Mouse (Mus musculus) gastrocnemius, postnatal 10 days (tissue): ENCODE measurements around the gene Psmb3. TPM values are rescaled to one million over a fixed set of nuclear protein-coding genes. Genes with fewer than 3 reads are reported as not detected.
"Not testable (repeated sequence)": the region's sequence is repeated elsewhere in the genome, so short reads cannot be mapped to it uniquely, and the experiment has no call there.

Experiments
- DNase-seq: peaks from one replicate; pipeline ENCODE4 v3.0.0; 2021; ENCODE audit warnings: mixed read lengths
- total RNA-seq, 2 experiments: library from RNA; stranded (reverse); gene quantifications; 2 replicates each; pipeline ENCODE4 v1.2.3; 2021

Gene Psmb3
- total RNA-seq, 2 experiments from 2014 or later: 174 to 190 TPM

DNA sequence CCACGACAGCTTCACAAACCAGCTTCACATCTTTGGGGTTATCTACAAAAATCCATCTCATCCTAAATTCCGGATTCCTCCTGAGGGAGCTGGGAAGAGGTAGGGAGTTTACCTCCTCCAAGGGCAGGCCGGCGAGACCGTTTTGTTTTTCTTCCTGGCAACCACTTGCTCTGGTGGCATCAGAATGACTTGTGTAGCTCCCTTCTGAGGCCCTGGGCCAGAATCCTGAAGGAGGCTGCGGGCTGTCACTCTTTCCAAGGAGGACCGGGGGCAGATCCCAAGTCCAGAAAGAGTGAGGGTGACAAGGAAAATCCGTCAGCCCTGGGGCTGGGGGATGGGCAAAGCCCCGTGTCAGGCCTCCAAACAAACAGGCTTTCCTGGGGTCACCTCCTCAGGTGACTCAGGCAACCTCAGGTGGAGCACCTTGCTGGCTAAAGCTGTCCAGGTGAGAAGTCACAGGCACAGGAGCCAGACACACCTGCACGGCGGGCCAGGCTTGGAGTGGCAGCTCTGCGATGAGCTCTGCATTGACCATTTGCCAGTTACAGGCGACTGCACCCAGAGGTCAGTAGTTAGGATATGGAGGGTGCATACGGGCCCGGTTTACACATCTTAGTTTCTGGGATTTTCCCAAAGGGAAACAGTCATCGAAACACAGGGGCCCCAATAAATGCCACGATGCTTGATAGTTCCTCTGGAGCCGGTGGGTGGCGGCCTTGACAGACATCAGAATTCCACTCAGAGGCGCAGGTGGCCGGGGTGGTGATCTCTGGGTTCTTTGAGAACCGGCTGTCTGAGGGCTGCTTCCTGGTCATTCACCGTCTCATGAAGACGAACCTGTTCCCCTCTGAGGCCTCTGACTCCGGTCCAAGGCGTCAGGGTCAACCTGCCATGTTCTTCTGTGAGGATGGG is 14.4 kb downstream of the Psmb3 start:
- DNase-seq: no peak

DNA sequence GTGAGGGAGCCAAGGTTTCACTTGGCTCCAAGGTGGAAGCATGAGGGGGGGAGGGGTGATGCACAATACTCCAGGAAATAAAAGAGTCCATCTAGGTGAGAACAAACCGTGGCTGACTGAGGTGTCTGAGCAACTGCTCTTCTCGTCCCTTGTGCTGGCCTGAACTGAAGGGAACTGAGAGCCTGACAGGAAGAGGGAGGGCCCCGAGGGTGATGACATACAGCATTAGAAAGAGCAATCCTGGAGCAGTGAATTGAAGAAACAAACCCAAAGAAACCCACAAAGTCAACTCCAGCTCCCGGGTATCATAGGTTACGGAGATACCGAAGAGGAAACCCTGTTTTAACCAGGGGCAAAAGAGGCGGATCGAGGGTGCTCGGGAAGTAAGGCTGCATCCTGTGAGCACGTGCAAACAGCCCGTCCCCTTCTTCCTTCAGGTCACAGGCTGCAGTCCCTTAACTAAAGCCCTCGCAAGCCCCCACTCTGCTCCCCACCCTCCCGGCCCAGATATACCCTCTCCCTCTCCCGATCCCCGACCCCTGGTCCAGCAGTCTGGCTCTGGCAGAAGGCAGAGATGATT is 15.2 kb downstream of the Psmb3 start:
- DNase-seq: no peak

DNA sequence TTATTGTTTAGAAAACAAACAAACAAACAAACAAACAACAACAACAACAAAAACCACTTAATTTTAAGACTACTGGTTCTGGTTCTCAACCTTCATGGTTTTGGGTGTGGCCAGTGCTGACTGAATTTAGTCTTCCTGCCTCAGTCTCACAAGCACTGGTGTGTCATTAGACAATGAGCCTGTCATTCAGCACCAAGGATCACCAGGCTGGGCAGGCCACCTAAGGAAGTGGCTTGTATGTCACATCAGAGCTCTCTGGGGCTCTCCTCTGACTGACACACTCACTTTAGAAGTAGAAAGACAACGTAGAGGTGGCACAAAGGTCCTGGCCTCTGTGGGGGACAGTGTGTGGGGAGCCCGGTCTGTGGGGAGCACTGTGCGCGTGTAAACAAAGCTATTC is 15.8 kb downstream of the Psmb3 start:
- no peak for DNase-seq

DNA sequence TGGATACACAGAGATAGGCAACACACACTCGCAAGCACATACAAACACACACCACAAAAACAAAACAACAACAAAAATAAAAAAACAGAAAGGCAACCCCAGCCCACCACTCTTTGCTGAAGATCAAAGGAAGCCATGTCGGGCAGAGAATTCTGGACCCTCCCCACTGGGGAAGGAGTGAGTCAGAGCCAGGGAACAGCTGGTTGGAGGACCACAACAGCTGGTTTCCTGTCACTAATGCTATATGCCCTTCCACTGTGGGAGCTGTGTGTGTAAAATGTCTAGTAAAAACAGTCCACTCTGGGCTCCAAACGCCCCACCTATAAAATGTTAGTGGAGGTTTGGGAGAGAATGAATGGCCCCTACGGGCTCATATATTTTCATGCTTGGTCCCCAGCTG is 18.1 kb downstream of the Psmb3 start:
- no peak for DNase-seq

DNA sequence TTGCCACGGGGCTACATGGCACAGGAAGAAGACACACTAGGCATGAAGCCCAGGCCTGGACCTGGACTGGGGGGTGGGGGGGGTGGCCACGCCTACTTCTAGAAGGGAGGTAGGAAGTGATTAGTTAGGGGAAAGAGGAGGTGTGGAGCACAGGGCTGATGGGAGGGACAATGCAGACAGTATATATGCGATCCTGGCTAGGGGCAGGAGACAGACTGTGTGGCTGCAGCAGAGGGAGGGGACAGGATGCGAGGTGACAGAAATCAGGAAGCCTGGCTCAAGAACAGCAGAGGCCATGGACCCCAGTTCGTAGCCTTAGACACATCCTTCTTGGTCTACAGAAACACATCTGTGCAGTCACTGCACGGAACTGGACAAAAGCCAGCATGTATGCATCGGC is 20.5 kb downstream of the Psmb3 start:
- DNase-seq: no peak

DNA sequence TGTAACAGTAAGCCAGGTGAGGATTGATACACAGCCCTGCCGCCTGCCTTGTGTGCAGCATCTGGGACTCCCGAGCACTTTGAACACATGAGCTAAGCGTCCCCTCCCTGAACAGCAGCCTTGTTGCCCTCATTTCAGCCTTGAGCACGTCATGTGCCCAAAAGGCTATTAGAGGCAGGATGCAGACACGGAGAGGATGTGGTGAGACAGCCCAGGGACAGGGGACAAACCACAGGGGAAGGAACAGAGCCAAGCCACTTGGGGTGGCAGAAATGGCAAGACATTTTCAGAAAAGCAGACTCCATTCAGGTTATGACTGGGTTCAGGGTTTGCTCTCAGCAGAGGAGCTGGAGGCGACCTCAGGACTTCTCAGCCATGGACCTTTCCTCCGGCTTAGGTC is 25.1 kb downstream of the Psmb3 start:
- DNase-seq: no peak

DNA sequence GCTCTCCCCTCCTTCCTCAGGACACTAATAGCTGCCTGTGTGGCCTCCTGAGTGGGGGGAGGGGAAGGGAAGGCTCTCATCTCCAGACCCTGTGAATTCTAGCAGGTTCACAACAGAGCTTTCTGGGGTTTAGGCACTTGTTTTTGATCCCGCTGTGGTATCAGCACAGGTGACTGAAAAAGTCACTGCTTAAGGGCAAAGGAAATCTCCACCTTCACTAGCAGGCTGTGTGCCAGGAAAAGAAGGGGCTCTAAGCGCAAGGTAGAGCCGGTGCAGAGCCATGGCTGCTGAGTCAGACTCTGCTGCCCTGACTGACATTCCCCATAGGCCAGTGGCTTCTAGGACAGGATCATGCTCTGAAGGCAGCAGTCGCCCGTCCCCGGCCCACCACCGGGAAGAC is 25.5 kb downstream of the Psmb3 start:
- no peak for DNase-seq

DNA sequence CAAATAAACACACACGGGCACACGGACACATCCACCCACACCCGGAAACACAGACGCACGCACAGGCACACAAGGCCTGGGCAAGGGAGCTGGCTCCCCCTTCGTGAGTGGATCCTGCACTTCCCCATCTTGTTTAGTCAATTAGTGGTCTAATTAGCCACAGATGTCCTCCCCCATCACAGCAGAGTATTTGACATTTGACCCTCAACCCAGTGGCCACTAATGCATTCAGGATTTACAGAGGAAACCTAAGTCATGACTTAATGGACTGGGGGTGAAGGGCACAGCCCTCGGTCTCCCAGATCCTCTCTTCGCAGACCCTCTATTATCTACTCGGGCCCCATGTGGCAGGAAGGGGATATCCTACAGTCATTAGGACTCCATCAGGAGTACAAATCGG is 30.5 kb downstream of the Psmb3 start:
- no peak for DNase-seq

DNA sequence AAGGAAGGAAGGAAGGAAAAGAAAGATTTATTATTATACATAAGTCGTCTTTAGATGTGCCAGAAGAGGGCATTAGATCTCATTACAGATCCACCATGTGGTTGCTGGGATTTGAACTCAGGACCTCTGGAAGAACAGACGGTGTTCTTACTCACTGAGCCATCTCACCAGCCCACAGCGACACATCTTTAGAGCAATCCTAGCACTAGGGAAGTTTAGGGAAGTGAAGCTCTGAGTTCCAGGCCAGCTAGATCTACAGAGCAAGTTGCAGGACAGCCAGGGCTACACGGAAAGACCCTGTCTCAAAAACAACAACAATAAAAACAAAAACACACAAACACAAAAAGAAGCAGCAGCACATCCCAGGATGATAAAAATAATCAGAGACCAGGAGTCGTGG is 31.6 kb downstream of the Psmb3 start:
- not testable (repeated sequence) for DNase-seq

DNA sequence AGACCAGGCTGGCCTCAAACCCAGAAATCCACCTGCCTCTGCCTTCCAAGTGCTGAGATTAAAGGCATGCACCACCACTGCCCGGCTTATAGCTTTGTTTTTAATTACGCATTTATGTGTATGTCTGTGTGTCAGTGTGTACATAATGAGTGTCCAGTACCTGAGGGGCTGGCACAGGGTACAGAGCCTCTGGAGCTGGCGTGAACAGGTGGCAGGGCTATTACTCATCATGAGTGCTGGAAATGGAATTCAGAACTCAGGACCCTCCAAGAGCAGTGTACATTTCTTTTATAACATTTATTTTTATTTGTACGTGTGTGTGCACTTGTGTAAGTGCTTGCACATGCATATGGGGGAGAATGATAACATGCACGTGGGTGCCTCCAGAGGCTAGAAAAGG is 33.4 kb downstream of the Psmb3 start:
- DNase-seq: no peak

DNA sequence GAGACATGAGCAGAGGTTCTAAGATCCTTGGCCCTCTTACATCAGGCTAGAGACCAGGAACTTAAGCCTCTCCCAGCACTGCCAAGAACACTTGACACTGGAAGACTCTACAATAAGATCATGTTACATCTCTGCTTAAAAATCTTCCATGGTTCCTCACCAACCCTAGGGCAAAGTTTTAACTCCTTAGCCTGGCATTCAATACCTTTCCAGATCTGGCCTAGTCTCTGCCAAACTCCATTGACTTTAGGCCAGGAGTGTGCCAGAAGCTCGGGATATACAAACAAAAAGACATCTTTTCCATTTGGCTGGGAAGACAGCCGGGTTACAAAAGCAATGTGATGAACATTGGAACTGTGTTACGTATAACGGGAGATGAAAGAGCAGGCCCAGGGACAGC is 34.4 kb downstream of the Psmb3 start:
- DNase-seq: no peak

DNA sequence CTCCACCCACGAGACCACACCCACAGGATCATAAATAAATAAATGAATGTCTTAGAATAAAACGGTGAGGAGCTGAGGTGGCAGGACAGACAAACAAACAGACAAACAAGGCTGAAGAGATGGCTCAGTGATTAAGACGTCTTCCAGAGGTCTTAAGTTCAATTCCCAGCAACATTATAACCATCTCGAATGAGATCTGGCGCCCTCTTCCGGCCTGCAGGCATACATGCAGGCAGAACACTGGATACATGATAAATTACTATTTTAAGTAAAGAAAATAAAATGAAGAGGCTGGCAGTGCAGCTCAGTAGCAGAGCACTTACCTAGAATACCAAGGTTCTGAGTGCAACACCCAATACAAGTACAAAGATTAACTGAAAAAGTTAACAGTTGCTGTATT is 35.5 kb downstream of the Psmb3 start:
- no peak for DNase-seq

DNA sequence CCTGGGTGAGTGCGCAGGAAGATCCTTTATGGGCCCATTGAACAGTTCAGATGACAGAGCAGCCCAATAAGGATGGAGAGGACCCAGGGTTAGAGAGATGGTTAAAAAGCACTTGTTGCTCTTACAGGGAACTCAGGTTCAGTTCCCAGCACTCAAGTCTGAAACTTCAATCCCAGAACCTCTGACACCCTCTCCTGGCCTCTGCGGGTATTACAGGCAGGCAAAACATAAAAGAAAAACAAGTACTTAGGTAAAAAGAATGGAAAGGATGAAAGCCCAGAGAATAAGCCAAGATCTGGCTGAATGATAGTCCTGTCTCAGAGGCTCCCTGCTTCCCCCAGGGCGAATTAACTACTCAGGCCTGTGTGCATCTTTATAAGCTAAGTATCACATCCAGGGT is 36.0 kb downstream of the Psmb3 start:
- DNase-seq: no peak

DNA sequence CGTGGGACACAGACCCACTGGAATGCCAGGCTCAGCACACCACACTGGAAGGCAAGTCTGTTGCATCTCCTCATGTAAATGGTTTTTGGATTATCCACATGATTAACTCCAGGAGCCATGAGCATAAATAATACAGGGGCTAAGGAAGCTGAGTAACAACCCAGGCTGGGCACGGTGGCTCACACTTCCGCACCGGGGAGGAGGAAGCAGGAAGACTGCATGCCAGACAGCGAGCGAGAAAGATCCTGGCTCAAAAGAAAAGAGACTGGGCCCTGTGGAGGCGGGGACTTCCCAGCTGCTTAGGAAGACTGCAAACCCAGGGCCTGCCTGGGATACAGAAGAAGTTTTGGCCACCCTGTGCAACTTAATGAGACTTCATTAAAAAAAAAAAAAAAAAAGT is 37.0 kb downstream of the Psmb3 start:
- no peak for DNase-seq

DNA sequence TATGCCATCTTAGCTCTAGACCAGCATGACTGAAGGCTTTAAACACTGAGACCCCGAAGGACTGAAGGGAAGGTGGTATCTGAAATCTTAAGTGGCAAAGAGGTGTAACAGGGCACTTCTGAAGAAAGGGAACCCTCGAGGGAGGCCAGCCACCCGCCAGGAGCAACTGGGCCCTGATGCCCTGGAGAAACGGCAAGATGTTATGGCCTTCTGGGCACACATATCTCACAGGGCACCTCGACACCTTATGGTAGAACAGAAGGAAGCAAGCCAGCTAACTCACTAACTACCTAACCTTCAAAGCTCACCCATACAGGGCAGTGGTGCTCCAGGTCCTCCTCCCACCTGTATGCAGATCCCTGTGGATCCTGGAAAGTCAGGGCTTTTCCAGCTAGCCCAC is 39.0 kb downstream of the Psmb3 start:
- DNase-seq: no peak

DNA sequence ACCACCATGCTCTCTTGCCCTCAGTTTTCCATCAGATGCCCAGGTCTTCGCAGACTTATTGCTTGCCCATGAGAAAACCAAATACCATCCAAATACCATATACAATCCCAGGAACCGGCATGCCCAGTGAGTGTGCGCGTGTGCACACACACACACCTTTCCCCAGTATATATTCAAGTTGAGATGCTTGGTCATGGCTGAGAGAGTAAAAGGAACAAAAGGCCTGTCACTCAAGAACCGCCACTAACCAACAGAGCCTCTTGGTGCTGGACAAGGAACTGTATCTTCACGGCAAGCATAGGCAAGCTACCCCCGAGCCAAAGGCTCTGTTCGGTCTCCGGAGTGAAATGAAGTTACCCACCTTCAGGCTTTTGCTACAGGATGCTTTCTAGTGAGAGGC is 39.4 kb downstream of the Psmb3 start:
- DNase-seq: no peak

DNA sequence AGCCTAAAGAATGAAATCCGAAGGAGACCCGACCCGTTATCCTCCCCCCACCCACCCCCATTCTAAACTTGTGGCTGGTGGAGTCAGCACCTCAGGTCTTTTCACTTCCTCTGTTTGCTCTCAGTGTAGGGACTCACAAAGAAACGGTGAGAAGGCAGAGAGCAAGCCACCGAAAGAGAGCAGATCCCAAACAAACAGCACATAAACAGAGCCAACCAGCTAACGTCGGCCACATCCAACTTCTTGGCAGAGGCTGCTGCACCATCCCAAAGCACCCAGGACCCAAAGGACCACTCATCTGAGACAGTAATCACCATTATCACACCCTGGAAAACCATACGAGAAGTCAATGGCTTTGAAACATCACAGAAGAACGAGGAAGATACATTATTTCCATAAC is 40.2 kb downstream of the Psmb3 start:
- no peak for DNase-seq

DNA sequence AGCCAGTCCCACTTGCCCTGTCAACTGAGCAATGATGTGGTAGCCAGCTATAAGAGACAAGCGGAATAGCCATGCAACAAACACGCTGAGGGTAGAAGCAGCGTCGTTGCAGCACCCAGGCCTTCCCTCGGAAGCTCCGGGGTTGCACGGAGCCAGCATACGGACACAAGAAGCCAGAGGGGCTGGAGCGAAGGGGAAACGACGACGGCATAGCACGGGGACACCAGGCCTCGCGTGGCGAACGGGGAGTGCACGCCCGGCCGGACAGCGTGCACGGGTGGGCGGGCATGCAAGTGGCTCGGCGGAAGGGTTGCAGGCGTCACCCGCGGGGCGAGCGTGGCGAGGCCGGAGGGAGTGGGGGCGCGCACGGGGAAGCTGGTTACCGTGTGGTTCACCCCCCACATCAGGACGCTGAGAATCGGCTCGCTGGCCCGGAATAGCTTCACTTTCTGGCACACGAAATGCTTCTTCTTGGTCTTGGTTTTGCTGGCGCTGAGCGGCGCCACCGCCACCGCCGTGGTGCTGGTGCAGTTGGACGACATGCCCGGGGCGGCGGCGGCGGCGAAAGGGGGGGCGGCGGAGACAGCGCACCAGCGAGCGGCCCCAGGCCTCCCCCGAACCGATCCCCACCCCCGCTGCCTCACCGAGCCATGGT is 41.0 kb downstream of the Psmb3 start, which contains the start of gene Pip4k2b:
Pip4k2b (minus strand) TSS at position 642 of the 655 bp plus-strand sequence.
- DNase-seq: peak; percentile 58

DNA sequence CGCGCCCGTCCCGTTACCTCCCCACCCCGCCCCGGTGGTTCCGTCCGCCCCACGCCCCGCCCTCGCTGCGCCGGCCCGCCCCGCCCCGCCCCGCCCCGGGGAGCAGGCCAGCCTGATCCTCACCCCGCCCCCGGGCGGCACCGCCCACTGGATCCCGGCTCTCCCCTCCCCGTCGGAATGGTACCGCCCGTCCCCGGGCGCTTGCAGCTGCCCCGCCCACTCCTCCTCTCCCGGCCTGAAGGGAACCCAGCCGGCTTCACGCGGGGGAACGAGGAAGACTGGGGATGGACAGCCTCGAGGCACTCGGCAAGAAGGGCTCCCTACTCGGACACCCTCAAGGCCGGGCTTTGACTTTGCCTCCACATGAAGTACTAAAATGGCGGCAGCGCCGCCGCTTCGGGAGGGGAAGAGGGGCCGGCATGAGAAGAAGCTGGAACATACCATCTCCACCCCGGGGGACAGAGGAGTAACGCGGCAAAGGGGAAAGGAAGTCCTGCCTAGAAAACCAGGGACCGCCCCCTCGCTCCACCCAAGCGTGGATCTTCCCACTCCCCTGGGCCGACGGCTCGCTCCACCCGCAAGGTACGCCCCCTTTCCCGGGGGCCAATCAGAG is 41.6 kb downstream of the Psmb3 start:
- DNase-seq: peak; percentile 97

DNA sequence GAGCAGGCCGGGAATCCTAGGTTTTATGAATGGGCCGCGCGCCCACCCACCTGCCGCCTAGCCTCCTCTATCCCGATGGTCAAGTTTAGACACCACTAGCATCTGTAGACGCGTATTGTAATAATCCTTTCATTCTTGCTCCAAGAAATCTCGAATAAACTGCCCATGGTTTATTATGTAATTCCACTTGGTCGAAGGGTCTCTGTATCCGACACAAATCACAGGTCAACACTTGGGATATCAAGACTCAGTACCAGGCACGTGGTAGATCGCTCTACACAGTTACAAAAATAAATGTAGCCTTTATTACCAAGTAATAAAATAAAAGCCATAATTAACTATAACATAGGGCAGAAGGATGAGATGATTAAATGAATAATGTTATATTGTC is 42.1 kb downstream of the Psmb3 start:
- no peak for DNase-seq

DNA sequence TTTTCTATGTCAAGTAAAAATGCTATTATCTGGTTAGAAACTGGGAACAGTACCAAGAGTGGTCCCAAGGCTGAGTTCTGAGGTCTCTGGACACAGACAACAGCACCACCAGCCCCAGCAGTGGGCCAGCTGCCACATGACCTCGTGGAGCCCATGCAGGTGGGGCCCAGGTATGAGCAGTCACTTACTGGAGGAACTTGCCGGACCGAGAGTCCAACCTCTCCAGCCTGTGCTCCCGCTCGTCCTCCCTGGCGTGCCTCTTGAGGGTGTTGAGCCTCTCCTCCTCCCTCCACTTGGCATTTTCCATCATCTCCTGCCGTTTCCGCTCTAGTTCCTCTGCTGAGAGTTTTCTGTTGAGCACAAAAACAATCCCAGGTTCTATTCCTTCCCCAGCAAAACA is 44.6 kb downstream of the Psmb3 start:
- peak; percentile 34 for DNase-seq

DNA sequence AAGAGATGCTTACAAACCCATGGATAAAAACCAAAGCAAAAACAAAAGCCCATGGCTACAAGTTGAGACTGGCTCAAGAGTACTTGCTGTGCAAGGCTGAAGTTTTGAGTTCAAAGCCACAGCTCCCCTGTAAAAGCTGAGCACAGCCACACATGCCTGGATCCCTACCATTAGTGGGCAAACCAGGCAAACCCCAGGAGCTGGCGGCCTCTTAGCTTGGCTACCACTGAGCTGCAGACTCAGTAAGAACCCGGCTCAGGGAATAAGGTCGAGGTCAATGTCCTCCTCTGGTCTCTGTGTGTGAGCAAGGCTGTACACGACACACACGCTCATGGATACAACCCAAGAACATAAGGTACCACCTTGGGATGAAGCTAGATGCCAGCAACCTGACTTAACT is 45.3 kb downstream of the Psmb3 start:
- DNase-seq: no peak

DNA sequence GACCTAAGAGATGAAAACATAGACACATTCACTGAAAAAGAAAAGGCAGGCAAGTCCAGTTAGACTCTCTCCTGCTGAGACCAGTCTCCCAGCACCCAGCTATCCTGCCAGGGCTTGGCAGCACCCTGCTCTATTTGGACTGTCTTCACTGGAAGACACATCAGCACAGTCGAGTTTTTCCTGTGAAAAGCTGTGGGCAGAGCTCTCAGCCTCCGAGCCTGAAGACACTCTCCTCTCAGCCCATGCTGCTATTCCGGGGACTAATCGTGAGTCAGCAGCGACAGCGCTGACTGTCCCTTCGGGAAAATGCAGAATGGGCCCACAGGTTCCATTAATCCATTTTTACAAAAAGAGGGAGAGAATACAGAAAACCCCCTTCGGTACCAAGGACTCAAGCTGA is 50.1 kb downstream of the Psmb3 start:
- DNase-seq: no peak
